In the genomic region with DNA sequence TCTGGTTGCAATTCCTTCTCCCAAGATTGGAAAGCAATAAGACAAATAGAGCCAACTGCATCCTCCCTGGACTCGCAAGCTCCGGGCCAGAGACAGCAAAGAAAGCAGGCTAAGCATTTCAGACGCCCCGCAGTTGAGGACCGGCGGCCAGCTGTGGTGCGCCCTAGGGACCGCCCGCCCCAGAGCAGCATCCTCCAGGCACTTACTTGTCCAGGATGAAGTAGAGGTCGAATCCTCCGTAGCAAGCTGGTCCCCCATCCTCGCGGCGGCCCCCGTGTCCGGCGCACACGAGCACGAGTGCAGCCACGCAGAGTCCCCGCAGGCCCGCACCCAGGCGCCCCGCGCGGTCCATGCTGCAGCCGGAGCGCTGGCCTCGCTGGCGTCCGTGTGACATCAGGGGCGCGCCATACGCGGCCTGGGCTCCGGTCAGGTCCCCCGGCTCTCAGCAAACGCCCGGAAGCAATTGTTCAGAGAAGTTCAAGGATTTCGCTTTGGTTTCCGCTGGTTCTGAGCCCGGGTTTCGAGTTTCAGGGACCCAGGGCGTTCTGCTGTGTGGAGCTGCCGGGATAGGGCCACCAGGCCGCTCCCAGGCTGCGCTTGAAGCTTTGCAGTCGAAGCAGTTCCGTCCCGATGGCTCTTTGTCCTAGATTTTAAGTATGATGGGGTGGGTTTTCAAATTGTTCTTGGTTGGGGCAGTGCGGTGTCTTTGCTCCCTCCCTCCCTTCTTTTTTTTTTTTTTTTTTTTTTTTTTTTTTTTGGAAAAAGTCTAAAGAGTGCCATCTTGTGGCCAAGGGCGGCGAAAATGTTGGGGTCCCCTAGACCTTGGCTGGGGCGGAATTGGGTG, we compare ENCODE assay signal across 7 mouse cellular contexts. TPM values are rescaled to one million over a fixed set of nuclear protein-coding genes. Genes with fewer than 3 reads are reported as not detected.
DNase-seq lines count a peak whose midpoint lies in the region; ATAC-seq and TF ChIP-seq lines count a peak whose summit lies in the region.

A gene (minus strand): TSS at position 731 of the 844 bp plus-strand sequence.

- ATAC-seq in hindbrain, embryonic 16.5 days = peak; percentile 79

- no peaks in the 10 kb centered on the region for H3K27me3 ChIP-seq in hindbrain, embryonic 16.5 days (replicated peaks; ENCODE audit: control insufficient read depth, insufficient read depth, low read length)

- intact Hi-C loops in gastrocnemius, adult 2 months (cut with DNase I) = loop anchor here (1.0 kb wide), 1 partner anchor 234 kb away; no protein-coding TSS in a partner anchor
- intact Hi-C loops in left cerebral cortex, postnatal 10 days (cut with DNase I) = loop anchor here (1.0 kb wide), 1 partner anchor 234 kb away; no protein-coding TSS in a partner anchor

- H3K36me3 ChIP-seq in hindbrain, embryonic 16.5 days (ENCODE audit: control insufficient read depth, insufficient read depth, low read length) = no peaks in the 10 kb centered on the region
- H3K36me3 ChIP-seq in macrophage (ENCODE audit: inconsistent target) = no peaks in the 10 kb centered on the region

- DNase-seq in ZHBTc4 (ENCODE audit: low read depth, low spot score) = peak; percentile 59
- DNase-seq in cerebellum, postnatal 25 days = peak; percentile 59 to 60
- peak; percentile 75 for DNase-seq in gastrocnemius, adult 2 months
- DNase-seq in left cerebral cortex, postnatal 10 days (ENCODE audit: extremely low spot score in 1 of 2, low spot score in 2 of 2) = peak; percentile 27 to 69
- DNase-seq in right cerebral cortex, postnatal 14 days = peak; percentile 51

- TF ChIP-seq CTCF in gastrocnemius, adult 2 months (IDR thresholded peaks at IDR 0.05) = peak; percentile 64

- H3K4me2 ChIP-seq in hindbrain, embryonic 16.5 days (ENCODE audit: low read length) = peak within 1 kb of the TSS; percentile 93

- H3K9ac ChIP-seq in hindbrain, embryonic 16.5 days (ENCODE audit: low read depth, low read length) = peak within 1 kb of the TSS; percentile 86

- peak within 1 kb of the TSS; percentile 88 for H3K27ac ChIP-seq in gastrocnemius, adult 2 months
- H3K27ac ChIP-seq in hindbrain, embryonic 16.5 days (ENCODE audit: low read depth, low read length) = peak within 1 kb of the TSS; percentile 74
- no peak within 1 kb of the TSS for H3K27ac ChIP-seq in macrophage

- under 1% methylated on average over 54 of the region's 54 CpGs for WGBS in hindbrain, embryonic 16.5 days
- WGBS in macrophage (ENCODE audit: missing documents) = 2% methylated on average over 51 of the region's 54 CpGs

- peak within 1 kb of the TSS; percentile 86 for H3K4me3 ChIP-seq in gastrocnemius, adult 2 months
- peak within 1 kb of the TSS; percentile 84 for H3K4me3 ChIP-seq in hindbrain, embryonic 16.5 days (ENCODE audit: low read length)
- H3K4me3 ChIP-seq in macrophage (ENCODE audit: inconsistent target) = 0 out of 2 replicates have a peak within 1 kb of the TSS, but pooled peaks have one; percentile 3

- H3K79me2 ChIP-seq in macrophage (ENCODE audit: inconsistent target) = no peaks in the 10 kb centered on the region

- peaks cover 9% of the 10 kb centered on the region for H3K4me1 ChIP-seq in hindbrain, embryonic 16.5 days (ENCODE audit: control insufficient read depth, insufficient read depth, low read depth, low read length)

- no peaks in the 10 kb centered on the region for H3K9me3 ChIP-seq in hindbrain, embryonic 16.5 days (ENCODE audit: control insufficient read depth, low read length)

RNA-seq across cellular contexts. Expression of the gene that starts here (rescaled TPM):
- 10 to 100 TPM in 1 of 2 experiments, 1 to 10 TPM in 1; 6.2 to 15.9 TPM for total RNA-seq in gastrocnemius, adult 2 months (2021)
- 4.4 and 5.3 TPM in 2 replicates for polyA plus RNA-seq in hindbrain, embryonic 16.5 days (2015; fragmentation: Nextera tagmentation; extraction: Ambion mirVana)
- total RNA-seq in left cerebral cortex, postnatal 10 days (2021) = 10 to 100 TPM; 18.0 TPM
- total RNA-seq in macrophage (2018; cell fraction: chromatin; rRNA removed) = 10 to 100 TPM in 1 of 26 experiments, 1 to 10 TPM in 12, under 1 TPM in 13; 0.30 to 13.8 (median 0.98) TPM
- 1 to 10 TPM in 10 of 26 experiments, under 1 TPM in 16; 0.19 to 2.7 (median 0.73) TPM for total RNA-seq in macrophage (2018; cell fraction: cytosol; rRNA removed)
- total RNA-seq in macrophage (2018; cell fraction: nucleus; rRNA removed) = 1 to 10 TPM in 15 of 26 experiments, under 1 TPM in 11; 0.12 to 4.7 (median 1.3) TPM
- polyA plus RNA-seq in macrophage (2018) = 0.20 to 0.55 TPM (median 0.40 TPM) in 3 replicates

Comparison
In these comparisons a context has a peak if more than half of its experiments do, and no peak if none do; other contexts are left out.
1. H3K4me3 ChIP-seq: peak in every context shown above with its lines; median percentile 86 in gastrocnemius, adult 2 months; 84 in hindbrain, embryonic 16.5 days; 3 in macrophage.